Mouse (Mus musculus) thymus, postnatal 14 days (tissue): ENCODE data around the gene Axin1.

Experiments used
- DNase-seq: peaks from one replicate; pipeline ENCODE4 v3.0.0; 2021

The Axin1 gene

GRCm38 (mm10) chr17:26243471-26244100 lies 105.1 kb downstream of the Axin1 start:
- peak; percentile 66 for DNase-seq

GRCm38 (mm10) chr17:26244101-26244841 lies 105.8 kb downstream of the Axin1 start, which contains the start of gene Fam234a:
Gene Fam234a, minus strand, starts transcription at chr17:26244242.
- DNase-seq, result peak; percentile 92
